19 mouse cellular contexts compared by ENCODE assay signal in the genomic region with DNA sequence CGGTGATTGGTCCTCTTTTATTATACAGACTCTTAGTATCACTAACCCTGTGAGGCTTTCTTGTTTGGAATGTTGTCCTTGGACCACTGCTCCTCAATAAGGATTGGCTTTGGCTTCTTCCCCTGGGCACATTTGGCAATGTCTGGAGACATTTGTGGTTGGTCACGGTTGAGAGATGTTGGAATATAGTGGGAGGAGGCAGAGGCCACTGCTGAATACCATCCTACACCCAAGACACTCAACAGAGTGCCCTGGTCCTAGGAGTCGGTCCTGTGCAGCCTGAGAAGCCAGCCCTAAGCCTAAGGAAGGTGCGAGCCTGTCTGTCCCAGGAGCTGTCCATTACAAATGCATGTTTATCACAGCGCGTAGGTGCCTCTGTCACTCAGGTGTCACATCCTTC. TPM values are rescaled to one million over a fixed set of nuclear protein-coding genes. Genes with fewer than 3 reads are reported as not detected.
DNase-seq lines count a peak whose midpoint lies in the region; ATAC-seq and TF ChIP-seq lines count a peak whose summit lies in the region.
"Had no signal": no experiment of that assay in that cellular context is flagged by ENCODE, and none has a peak within 500 bp of the region (broad histone marks: within the 10 kb centered on the region; RNA-seq: fewer than 3 reads in every experiment).

No protein-coding gene starts in this region.

- H3K4me1 ChIP-seq in forebrain, embryonic 10.5 days, result peaks cover 10% of the 10 kb centered on the region; the same call in 1 of the 2 replicates
- no peaks in the 10 kb centered on the region for H3K4me1 ChIP-seq in forebrain, postnatal 0 days (ENCODE audit: insufficient read depth)
- H3K4me1 ChIP-seq in kidney, embryonic 16.5 days (ENCODE audit: insufficient read depth, low read length), result no peaks in the 10 kb centered on the region
- peaks cover 12% of the 10 kb centered on the region for H3K4me1 ChIP-seq in limb, embryonic 10.5 days
- H3K4me1 ChIP-seq: embryonic facial prominence, embryonic 13.5 days; hindbrain, embryonic 12.5 days had no signal

- no peak overlapping the region for H3K27ac ChIP-seq in forebrain, embryonic 10.5 days
- H3K27ac ChIP-seq in forebrain, postnatal 0 days (ENCODE audit: low read depth, low read length), result no peak overlapping the region
- H3K27ac ChIP-seq in kidney, embryonic 16.5 days (ENCODE audit: low read length), result no peak overlapping the region
- no peak overlapping the region for H3K27ac ChIP-seq in limb, embryonic 10.5 days
- H3K27ac ChIP-seq: embryonic facial prominence, embryonic 13.5 days; heart, adult 2 months; heart, embryonic 13.5 days; hindbrain, embryonic 12.5 days had no signal

- WGBS in forebrain, embryonic 10.5 days, result 88% methylated on average over 6 of the region's 6 CpGs
- 89% methylated on average over 6 of the region's 6 CpGs for WGBS in forebrain, postnatal 0 days
- 74% methylated on average over 6 of the region's 6 CpGs for WGBS in kidney, embryonic 16.5 days
- 84% methylated on average over 6 of the region's 6 CpGs for WGBS in limb, embryonic 10.5 days

- no peak overlapping the region for H3K9ac ChIP-seq in forebrain, postnatal 0 days
- no peak overlapping the region for H3K9ac ChIP-seq in kidney, embryonic 16.5 days (replicated peaks; ENCODE audit: low read length)
- H3K9ac ChIP-seq: embryonic facial prominence, embryonic 13.5 days; heart, embryonic 13.5 days; hindbrain, embryonic 12.5 days had no signal

- H3K9me3 ChIP-seq in forebrain, embryonic 10.5 days, result no peaks in the 10 kb centered on the region
- no peaks in the 10 kb centered on the region for H3K9me3 ChIP-seq in forebrain, postnatal 0 days (ENCODE audit: low read length)
- no peaks in the 10 kb centered on the region for H3K9me3 ChIP-seq in kidney, embryonic 16.5 days (ENCODE audit: low read length)
- no peaks in the 10 kb centered on the region for H3K9me3 ChIP-seq in limb, embryonic 10.5 days (replicated peaks)
- H3K9me3 ChIP-seq: embryonic facial prominence, embryonic 13.5 days; heart, embryonic 13.5 days; hindbrain, embryonic 12.5 days had no signal

- H3K27me3 ChIP-seq in forebrain, embryonic 10.5 days (ENCODE audit: poor library complexity, severe bottlenecking), result no peaks in the 10 kb centered on the region
- H3K27me3 ChIP-seq in forebrain, postnatal 0 days (ENCODE audit: insufficient read depth, low read length), result no peaks in the 10 kb centered on the region
- no peaks in the 10 kb centered on the region for H3K27me3 ChIP-seq in kidney, embryonic 16.5 days (ENCODE audit: insufficient read depth, low read length)
- no peaks in the 10 kb centered on the region for H3K27me3 ChIP-seq in limb, embryonic 10.5 days (ENCODE audit: low read depth, poor library complexity, severe bottlenecking)
- H3K27me3 ChIP-seq: CH12.LX; embryonic facial prominence, embryonic 13.5 days; heart, embryonic 13.5 days; hindbrain, embryonic 12.5 days had no signal

- H3K4me3 ChIP-seq in forebrain, embryonic 10.5 days, result no peak overlapping the region
- H3K4me3 ChIP-seq in forebrain, postnatal 0 days (ENCODE audit: low read depth, low read length), result no peak overlapping the region
- no peak overlapping the region for H3K4me3 ChIP-seq in kidney, embryonic 16.5 days (ENCODE audit: low read length)
- no peak overlapping the region for H3K4me3 ChIP-seq in limb, embryonic 10.5 days
- H3K4me3 ChIP-seq: embryonic facial prominence, embryonic 13.5 days; heart, adult 2 months; heart, embryonic 13.5 days; hindbrain, embryonic 12.5 days had no signal

- no peak overlapping the region for H3K4me2 ChIP-seq in forebrain, postnatal 0 days (ENCODE audit: low read depth)
- H3K4me2 ChIP-seq in kidney, embryonic 16.5 days (replicated peaks; ENCODE audit: low read depth, low read length), result no peak overlapping the region
- H3K4me2 ChIP-seq: embryonic facial prominence, embryonic 13.5 days; heart, embryonic 13.5 days; hindbrain, embryonic 12.5 days had no signal

- peaks cover 18% of the 10 kb centered on the region for H3K36me3 ChIP-seq in forebrain, embryonic 10.5 days (replicated peaks)
- H3K36me3 ChIP-seq in forebrain, postnatal 0 days (ENCODE audit: insufficient read depth), result peaks cover 1% of the 10 kb centered on the region; the same call in 1 of the 2 replicates
- 0 out of 2 replicates have a peak, but pooled peaks cover 3% of the 10 kb centered on the region for H3K36me3 ChIP-seq in kidney, embryonic 16.5 days (ENCODE audit: insufficient read depth, low read length)
- H3K36me3 ChIP-seq in limb, embryonic 10.5 days, result peaks cover 8% of the 10 kb centered on the region

- ATAC-seq in forebrain, postnatal 0 days, result no peak
- 0 out of 2 replicates have a peak, but pooled peaks have one; percentile 42 for ATAC-seq in kidney, embryonic 16.5 days (ENCODE audit: low FRiP score, low TSS enrichment)
- ATAC-seq: forebrain, embryonic 14.5 days; hindbrain, embryonic 16.5 days; inflammation-experienced regulatory T-cells, adult 6 months had no signal

- TF ChIP-seq CTCF in forebrain, postnatal 0 days (IDR thresholded peaks at IDR 0.05; ENCODE audit: low read depth), result no peak

- peak; percentile 11 for DNase-seq in forebrain, embryonic 10.5 days (ENCODE audit: extremely low spot score, low spot score)
- no peak for DNase-seq in forebrain, postnatal 0 days
- DNase-seq in kidney, adult 18-20 months, result no peak
- DNase-seq in 3134 (ENCODE audit: extremely low read depth, insufficient read length, low spot score), result peak; percentile 53
- peak; percentile 22 for DNase-seq in limb, embryonic 10.5 days (ENCODE audit: low spot score)
- DNase-seq in gastrocnemius, adult 8-10 months (ENCODE audit: low spot score in 2 of 2), result no peak
- DNase-seq: adrenal gland, adult 8-10 months; adrenal gland, postnatal 36 days; gastrocnemius, postnatal 10 days; heart, postnatal 4 days had no signal

RNA-seq across cellular contexts. Expression of a gene that starts 27.1 kb away (rescaled TPM):
- polyA plus RNA-seq in forebrain, embryonic 10.5 days (2016; fragmentation: Nextera tagmentation; extraction: Ambion mirVana), result 1.0 TPM in 2 replicates
- 0.76 and 0.92 TPM in 2 replicates for total RNA-seq in forebrain, postnatal 0 days (2014; rRNA removed)
- polyA plus RNA-seq in forebrain, postnatal 0 days (2015; fragmentation: Nextera tagmentation; extraction: Ambion mirVana), result 0.31 and 0.53 TPM in 2 replicates
- polyA plus RNA-seq in kidney, embryonic 16.5 days (2015; fragmentation: Nextera tagmentation; extraction: Ambion mirVana), result 1.1 and 2.7 TPM in 2 replicates
- 1.1 and 1.3 TPM in 2 replicates for polyA plus RNA-seq in limb, embryonic 10.5 days (2016; fragmentation: Nextera tagmentation; extraction: Ambion mirVana)
- 1 to 10 TPM; 1.4 to 1.8 (median 1.5) TPM for total RNA-seq in gastrocnemius, adult 8-10 months (2022)

Comparison
In these comparisons a context has a peak if more than half of its experiments do, and no peak if none do; other contexts are left out.
1. DNase-seq: peak in forebrain, embryonic 10.5 days (single experiment), 3134 (single experiment) and limb, embryonic 10.5 days (single experiment); none in forebrain, postnatal 0 days (single experiment), kidney, adult 18-20 months (single experiment) and gastrocnemius, adult 8-10 months (0 of 2).